Mouse (Mus musculus): ENCODE results near the gene Capg.
"Not testable (repeated sequence)": the region's sequence is repeated elsewhere in the genome, so short reads cannot be mapped to it uniquely, and the experiment has no call there.

DNA sequence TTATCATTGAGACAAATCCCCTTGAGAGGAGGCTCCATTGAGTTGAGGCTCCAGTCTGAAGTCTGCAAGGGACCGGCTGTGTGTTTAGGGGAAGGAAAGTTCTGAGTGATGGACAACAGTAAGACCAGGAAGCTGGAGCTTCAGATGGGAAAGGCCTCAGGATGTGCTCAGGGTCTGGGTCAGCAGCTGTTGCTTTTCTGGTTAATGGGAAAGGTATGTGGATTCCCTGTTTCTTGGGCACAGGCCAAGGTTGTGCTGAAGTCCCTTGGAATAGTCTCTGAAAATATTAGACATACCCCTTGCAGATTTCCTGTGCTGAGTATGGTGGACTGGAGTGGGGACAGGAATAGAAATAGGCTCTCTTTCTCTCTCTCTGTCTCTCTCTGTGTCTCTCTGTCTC, 10.6 kb upstream of the Capg start:
- TF ChIP-seq POLR2A (IDR thresholded peaks at IDR 0.05; ENCODE audit: insufficient read length, low read depth); MAX (IDR thresholded peaks at IDR 0.05; ENCODE audit: low read depth); TCF12 (IDR thresholded peaks at IDR 0.05; ENCODE audit: insufficient read depth, poor library complexity, severe bottlenecking); E2F4 (IDR thresholded peaks at IDR 0.05; ENCODE audit: insufficient read depth); USF1 (IDR thresholded peaks at IDR 0.05; ENCODE audit: low read depth); POLR2AphosphoS2 (IDR thresholded peaks at IDR 0.05; ENCODE audit: insufficient read length, low read depth); MYOG (IDR thresholded peaks at IDR 0.05; ENCODE audit: control insufficient read depth in 1 of 3, insufficient read depth in 1 of 3, insufficient read length in 2 of 3, low read depth in 2 of 3); MYOD1 (IDR thresholded peaks at IDR 0.05; ENCODE audit: control insufficient read depth in 1 of 3, insufficient read length in 2 of 3, low read depth in 2 of 3); CEBPB (IDR thresholded peaks at IDR 0.05; ENCODE audit: insufficient read depth, poor library complexity, severe bottlenecking); TCF3 (IDR thresholded peaks at IDR 0.05; ENCODE audit: insufficient read length, low read depth); SRF (IDR thresholded peaks at IDR 0.05; ENCODE audit: control insufficient read depth, insufficient read length, low read depth): not testable (repeated sequence)

All from myocyte (in vitro differentiated cells).